Mouse (Mus musculus): ENCODE measurements around the gene Scgb2b15.
"Not testable (repeated sequence)": the region's sequence is repeated elsewhere in the genome, so short reads cannot be mapped to it uniquely, and the experiment has no call there.

Scgb2b15 gene

GRCm38 (mm10) chr7:32829562-32829961 lies at the start of gene Scgb2b15:
Scgb2b15 (minus strand) TSS chr7:32829662.
- in situ Hi-C loops (cut with MboI; ENCODE audit: unreplicated experiment in 2 of 2) = not testable (repeated sequence)

- in situ Hi-C loops (cut with MboI; ENCODE audit: unreplicated experiment in 2 of 2) = not testable (repeated sequence)
Measured at GRCm38 (mm10) chr7:32836254-32836653, 6.8 kb upstream of the Scgb2b15 start, which contains the start of gene Scgb1b15. Scgb1b15 (plus strand) TSS chr7:32836554.

All from v-Abl transformed pro-B cells (cell line).